Mouse (Mus musculus) midbrain, embryonic 14.5 days (tissue): ENCODE data around the gene Zfp91. TPM values are rescaled to one million over a fixed set of nuclear protein-coding genes. Genes with fewer than 3 reads are reported as not detected.

Experiments used
- ATAC-seq: fragments of 200-750 bp; cut with Nextera tagmentation; 2 replicates; pipeline ENCODE4 v1.8.0; 2017; ENCODE audit warnings: moderate number of reproducible peaks, moderate library complexity; ENCODE audit not compliant: low FRiP score, low TSS enrichment
- DNase-seq: peaks from one replicate; pipeline ENCODE4 v3.0.0-alpha.2; 2015
- H3K27ac ChIP-seq: fragments of 300-500 bp; sonication (generic); replicated peaks from 2 replicates; pipeline ENCODE4 v1.5.1; 2014; ENCODE audit warnings: mild to moderate bottlenecking, low read depth, low read length, moderate library complexity
- H3K27me3 ChIP-seq: fragments of 300-500 bp; sonication (generic); 2 replicates; pipeline ENCODE4 v1.6.1; 2014; ENCODE audit warnings: low read length, control low read depth, mixed read lengths; ENCODE audit not compliant: control insufficient read depth, insufficient read depth
- H3K36me3 ChIP-seq: fragments of 300-500 bp; sonication (generic); 2 replicates; pipeline ENCODE4 v1.6.1; 2014; ENCODE audit warnings: low read length, control low read depth; ENCODE audit not compliant: control insufficient read depth, insufficient read depth
- H3K4me1 ChIP-seq: fragments of 300-500 bp; sonication (generic); 2 replicates; pipeline ENCODE4 v1.6.1; 2014; ENCODE audit warnings: mild to moderate bottlenecking, antibody characterized with exemption, low read length, control low read depth; ENCODE audit not compliant: control insufficient read depth, insufficient read depth
- H3K4me2 ChIP-seq: fragments of 300-500 bp; sonication (generic); 2 replicates; pipeline ENCODE4 v1.6.1; 2014; ENCODE audit warnings: mild to moderate bottlenecking, low read length, moderate library complexity
- H3K4me3 ChIP-seq: fragments of 300-500 bp; sonication (generic); replicated peaks from 2 replicates; pipeline ENCODE4 v1.5.1; 2014; ENCODE audit warnings: low read depth, low read length
- H3K9ac ChIP-seq: fragments of 300-500 bp; sonication (generic); replicated peaks from 2 replicates; pipeline ENCODE4 v1.6.1; 2014; ENCODE audit warnings: mild to moderate bottlenecking, low read length, moderate library complexity
- H3K9me3 ChIP-seq: fragments of 300-500 bp; sonication (generic); 2 replicates; pipeline ENCODE4 v1.6.1; 2016; ENCODE audit warnings: low read length, control low read depth, mixed read lengths; ENCODE audit not compliant: control insufficient read depth
- WGBS: fragments of 180-500 bp; shearing (Covaris S2); extraction: QIAGEN DNeasy Blood & Tissue Kit; methylation state at CpG from one replicate; pipeline ENCODE4 v1.1.7; 2014; 5-methylcytosine and 5-hydroxymethylcytosine counted together
- polyA plus RNA-seq: library from polyadenylated mRNA; unstranded; fragments of >200 nt; fragmentation: Nextera tagmentation; extraction: Ambion mirVana; gene quantifications from 2 replicates; pipeline ENCODE4 v1.2.1, GENCODE M21; 2014

The Zfp91 gene
- 10.6 and 15.3 TPM in 2 replicates for polyA plus RNA-seq

DNA sequence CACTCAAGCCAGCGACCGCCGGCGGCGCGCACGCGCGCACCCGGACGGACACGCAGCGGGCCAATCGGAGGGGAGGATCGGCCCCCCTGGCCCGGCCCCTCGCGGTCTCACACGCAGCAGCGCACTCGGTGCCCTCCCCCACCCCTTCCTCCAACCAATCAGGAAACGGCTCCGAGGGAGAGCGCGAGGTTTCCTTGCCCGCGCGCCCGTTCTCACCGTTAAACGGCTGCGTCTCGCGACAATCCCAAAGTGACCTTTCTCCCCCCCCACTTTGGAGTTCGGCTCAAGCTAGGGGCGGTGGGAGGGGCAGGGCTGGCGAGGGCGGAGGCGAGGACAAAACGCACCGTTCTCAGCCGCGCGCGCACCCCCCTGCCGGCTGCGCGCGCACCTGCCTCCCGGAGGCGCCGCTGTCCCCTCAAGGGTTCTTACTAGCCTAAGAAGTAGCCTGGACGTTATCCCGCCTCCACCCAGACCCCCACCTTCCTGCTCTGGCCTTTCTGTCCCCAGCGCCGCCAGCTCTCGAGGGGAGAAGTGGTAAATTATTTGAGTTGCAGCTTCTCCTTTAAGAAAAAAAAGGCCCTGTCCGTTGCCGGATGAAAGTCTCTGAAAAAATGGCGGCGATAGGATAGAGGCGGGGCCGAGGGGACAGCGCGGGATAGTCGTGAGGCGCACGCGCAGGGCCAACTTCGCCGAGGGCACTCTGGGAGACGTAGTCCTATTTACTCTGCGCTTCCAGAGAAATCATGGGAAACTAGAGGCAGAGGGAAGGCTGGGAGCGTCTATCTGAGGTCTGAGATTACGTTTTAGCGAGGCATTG is at the start of gene Zfp91, which contains the start of gene Lpxn:
Gene Zfp91, minus strand, starts transcription at position 616 of the 817 bp plus-strand sequence.
Gene Lpxn, plus strand, starts transcription at position 683 of the 817 bp plus-strand sequence.
- ATAC-seq, result peak; percentile 93
- H3K27me3 ChIP-seq, result no peaks in the 10 kb centered on the region
- peak within 1 kb of the TSS; percentile 84 for H3K4me3 ChIP-seq
- peak within 1 kb of the TSS; percentile 99 for H3K27ac ChIP-seq
- H3K4me2 ChIP-seq, result peak within 1 kb of the TSS; percentile 86
- no peaks in the 10 kb centered on the region for H3K9me3 ChIP-seq
- H3K36me3 ChIP-seq, result no peaks in the 10 kb centered on the region
- peak; percentile 99 for DNase-seq
- peaks cover 17% of the 10 kb centered on the region for H3K4me1 ChIP-seq
- WGBS, result under 1% methylated on average over 58 of the region's 76 CpGs
- H3K9ac ChIP-seq, result peak within 1 kb of the TSS; percentile 97

DNA sequence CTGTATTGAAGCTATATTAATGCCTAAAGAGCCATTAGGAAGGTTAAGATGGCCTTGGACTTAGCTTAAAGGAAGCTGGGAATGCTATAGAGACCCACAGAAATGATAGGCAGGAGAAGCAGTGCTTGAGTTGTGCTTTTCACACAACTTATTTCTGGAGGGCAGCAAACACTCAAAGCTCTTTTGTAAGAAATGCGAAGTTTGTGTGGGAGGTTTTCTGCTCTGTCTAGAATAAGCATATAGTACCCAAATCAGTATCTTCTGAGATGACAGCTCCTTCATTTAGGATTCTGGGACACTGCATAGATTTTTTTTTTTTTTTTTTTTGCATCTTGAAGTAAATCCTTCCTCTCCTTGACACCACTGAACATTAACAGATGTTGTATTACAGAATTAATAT is 42.6 kb upstream of the Zfp91 start:
- Histone ChIP-seq H3K4me1 (no peaks in the 10 kb centered on the region), H3K4me2 (no peak overlapping the region), H3K36me3 (no peaks in the 10 kb centered on the region), H3K27me3 (no peaks in the 10 kb centered on the region), H3K9ac (no peak overlapping the region), H3K4me3 (no peak overlapping the region), H3K27ac (no peak overlapping the region), H3K9me3 (no peaks in the 10 kb centered on the region)
- no peak for DNase-seq
- no peak for ATAC-seq
- 81% methylated on average over 1 of the region's 1 CpGs for WGBS

DNA sequence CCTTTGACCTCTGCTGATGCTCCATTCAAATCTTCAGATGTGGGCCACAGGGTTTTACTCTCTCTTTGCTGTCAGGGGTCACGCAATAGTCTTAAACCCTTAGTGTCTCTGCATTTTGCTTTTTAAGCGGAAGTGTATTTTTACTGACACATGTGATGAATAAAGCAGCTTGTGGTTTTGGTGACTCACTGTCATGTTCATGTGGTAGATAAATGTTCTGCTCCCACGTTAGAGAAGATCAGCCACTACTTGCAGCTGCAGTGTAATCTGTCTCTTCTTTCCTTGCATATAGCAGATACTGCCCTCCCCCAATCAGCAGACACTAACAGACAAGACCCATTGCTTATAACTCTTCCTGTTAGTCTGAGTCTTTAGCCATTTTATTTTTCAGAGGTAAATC is 37.7 kb upstream of the Zfp91 start:
- no peak overlapping the region for H3K9ac ChIP-seq
- no peak for DNase-seq
- H3K9me3 ChIP-seq, result no peaks in the 10 kb centered on the region
- WGBS, result 86% methylated on average over 3 of the region's 3 CpGs
- no peak overlapping the region for H3K4me2 ChIP-seq
- no peak overlapping the region for H3K4me3 ChIP-seq
- H3K4me1 ChIP-seq, result no peaks in the 10 kb centered on the region
- ATAC-seq, result no peak
- H3K27ac ChIP-seq, result no peak overlapping the region
- H3K36me3 ChIP-seq, result no peaks in the 10 kb centered on the region
- H3K27me3 ChIP-seq, result no peaks in the 10 kb centered on the region

DNA sequence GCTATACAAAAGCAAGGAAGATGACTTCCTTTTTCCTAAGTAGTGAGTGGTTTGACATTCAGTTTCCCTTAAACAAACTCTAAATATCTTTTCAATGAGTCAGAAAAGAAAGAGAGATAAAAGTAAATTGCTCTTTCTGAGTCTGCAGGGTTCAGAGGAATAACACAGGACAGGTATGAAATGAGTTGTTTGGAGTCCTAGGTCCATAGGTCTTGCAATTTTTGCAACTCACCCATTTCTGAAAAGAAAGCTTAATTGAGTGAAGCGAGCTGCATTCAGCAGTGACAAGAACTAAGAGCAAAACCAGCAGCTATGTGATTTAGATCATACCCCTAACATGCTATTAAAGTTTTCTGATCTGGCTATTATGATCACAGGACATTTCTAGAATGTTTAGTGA is 35.6 kb upstream of the Zfp91 start:
- WGBS, result 58% methylated on average over 1 of the region's 1 CpGs
- H3K9ac ChIP-seq, result no peak overlapping the region

DNA sequence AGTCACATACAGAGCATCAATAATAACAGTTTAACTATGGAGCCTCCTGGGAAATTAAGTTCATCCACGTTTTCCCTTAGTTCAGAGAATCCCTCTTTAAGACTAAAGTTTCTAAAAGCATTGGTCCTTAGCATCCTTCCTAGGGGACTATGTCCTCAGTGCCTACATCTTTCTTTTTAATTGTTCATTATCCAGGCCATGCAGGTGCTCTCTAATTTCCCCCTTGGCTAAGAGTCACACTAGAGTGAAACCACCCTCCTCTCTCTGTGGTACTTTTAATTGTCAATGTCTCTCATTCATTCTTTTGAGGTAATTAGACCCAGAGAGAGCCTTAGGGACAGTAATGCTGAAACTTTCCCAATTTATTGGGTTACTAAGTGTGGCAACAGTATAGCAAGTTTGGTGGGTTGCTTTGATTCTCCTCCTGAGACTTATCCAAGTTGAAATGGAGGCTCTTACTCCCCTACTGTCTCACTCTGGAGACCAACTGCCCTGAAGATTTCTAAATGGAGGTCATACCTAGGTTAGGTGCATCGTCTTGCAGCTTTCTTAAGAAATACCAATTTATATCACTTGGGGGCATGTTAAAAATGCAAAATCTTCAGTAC is 35.0 kb upstream of the Zfp91 start:
- Histone ChIP-seq H3K36me3 (no peaks in the 10 kb centered on the region), H3K4me1 (no peaks in the 10 kb centered on the region), H3K4me3 (no peak overlapping the region), H3K4me2 (no peak overlapping the region), H3K9ac (no peak overlapping the region), H3K27ac (no peak overlapping the region), H3K27me3 (no peaks in the 10 kb centered on the region), H3K9me3 (no peaks in the 10 kb centered on the region)
- 73% methylated on average over 2 of the region's 2 CpGs for WGBS
- no peak for ATAC-seq
- no peak for DNase-seq

More for the DNA sequence above, 35.6 kb upstream of the Zfp91 start:
- no peak for DNase-seq
- ATAC-seq, result no peak
- no peak overlapping the region for H3K27ac ChIP-seq
- H3K9me3 ChIP-seq, result no peaks in the 10 kb centered on the region
- H3K27me3 ChIP-seq, result no peaks in the 10 kb centered on the region
- H3K4me3 ChIP-seq, result no peak overlapping the region
- H3K4me2 ChIP-seq, result no peak overlapping the region
- no peaks in the 10 kb centered on the region for H3K36me3 ChIP-seq
- H3K4me1 ChIP-seq, result no peaks in the 10 kb centered on the region

DNA sequence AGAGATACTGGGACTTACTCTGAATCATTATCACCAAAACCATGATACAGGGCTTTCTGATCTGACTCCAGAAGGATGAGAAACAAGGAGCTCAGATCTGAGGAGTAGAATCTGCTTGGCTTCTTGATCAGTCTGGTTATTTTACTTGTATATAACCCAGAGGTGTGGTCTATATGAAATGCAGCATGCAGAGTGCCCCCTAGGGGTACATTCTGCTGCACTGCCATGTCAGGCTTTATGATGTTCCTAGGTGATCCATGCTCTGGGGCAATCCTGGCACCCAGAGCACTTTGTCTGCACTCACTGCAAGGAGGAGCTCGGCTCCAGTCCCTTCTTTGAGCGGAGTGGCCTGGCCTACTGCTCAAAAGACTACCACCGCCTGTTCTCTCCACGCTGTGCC is 28.6 kb upstream of the Zfp91 start:
- 78% methylated on average over 4 of the region's 4 CpGs for WGBS
- no peak overlapping the region for H3K4me2 ChIP-seq
- no peaks in the 10 kb centered on the region for H3K27me3 ChIP-seq
- DNase-seq, result peak; percentile 4
- no peaks in the 10 kb centered on the region for H3K4me1 ChIP-seq
- H3K36me3 ChIP-seq, result no peaks in the 10 kb centered on the region
- H3K9ac ChIP-seq, result no peak overlapping the region
- no peaks in the 10 kb centered on the region for H3K9me3 ChIP-seq
- no peak overlapping the region for H3K4me3 ChIP-seq
- no peak overlapping the region for H3K27ac ChIP-seq
- ATAC-seq, result no peak

DNA sequence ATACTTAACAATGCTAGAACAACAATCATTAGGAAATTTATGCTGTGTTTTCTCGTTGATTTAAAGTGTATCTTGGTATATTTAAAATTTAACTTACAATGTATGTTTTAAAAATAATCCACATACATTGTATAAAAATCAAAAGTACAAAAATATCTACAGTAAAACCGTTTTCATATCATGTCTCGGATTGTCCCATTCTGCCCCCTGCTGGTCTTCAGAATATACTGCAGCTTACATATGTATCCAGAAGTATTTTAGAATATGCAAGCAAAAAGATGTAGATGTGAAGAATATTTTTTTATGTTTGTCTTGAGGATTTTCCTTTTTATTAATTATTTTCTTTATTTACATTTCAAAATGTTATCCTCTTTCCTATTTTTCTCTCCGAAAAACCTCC is 24.5 kb upstream of the Zfp91 start:
- Histone ChIP-seq H3K27ac (no peak overlapping the region), H3K4me2 (no peak overlapping the region), H3K4me1 (no peaks in the 10 kb centered on the region), H3K9ac (no peak overlapping the region), H3K4me3 (no peak overlapping the region), H3K27me3 (no peaks in the 10 kb centered on the region), H3K9me3 (no peaks in the 10 kb centered on the region), H3K36me3 (no peaks in the 10 kb centered on the region)
- 42% methylated on average over 4 of the region's 4 CpGs for WGBS
- DNase-seq (peak; percentile 75), ATAC-seq (no peak)

DNA sequence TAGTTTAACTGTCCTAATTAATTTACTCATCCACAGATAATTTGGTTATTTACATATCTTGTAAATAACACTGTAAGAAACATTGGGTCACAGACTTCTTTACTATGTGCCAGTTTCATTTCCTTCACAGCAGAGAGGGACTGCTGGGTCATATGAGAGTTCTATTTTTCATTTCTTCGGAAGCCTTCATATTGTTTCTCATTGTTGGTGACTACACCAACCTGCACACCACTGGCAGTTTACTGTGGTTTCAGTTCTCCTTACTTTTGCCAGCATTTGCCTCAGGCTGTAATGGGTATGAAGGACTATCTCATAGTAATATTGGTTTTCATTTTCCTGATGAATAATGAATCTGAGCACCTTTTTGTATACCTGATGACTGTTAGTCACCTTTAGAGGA is 22.6 kb upstream of the Zfp91 start:
- 94% methylated on average over 1 of the region's 1 CpGs for WGBS
- Histone ChIP-seq H3K36me3 (no peaks in the 10 kb centered on the region), H3K4me1 (no peaks in the 10 kb centered on the region), H3K27ac (no peak overlapping the region), H3K9me3 (no peaks in the 10 kb centered on the region), H3K27me3 (no peaks in the 10 kb centered on the region), H3K9ac (no peak overlapping the region), H3K4me2 (no peak overlapping the region), H3K4me3 (no peak overlapping the region)
- no peak for DNase-seq
- ATAC-seq, result no peak

DNA sequence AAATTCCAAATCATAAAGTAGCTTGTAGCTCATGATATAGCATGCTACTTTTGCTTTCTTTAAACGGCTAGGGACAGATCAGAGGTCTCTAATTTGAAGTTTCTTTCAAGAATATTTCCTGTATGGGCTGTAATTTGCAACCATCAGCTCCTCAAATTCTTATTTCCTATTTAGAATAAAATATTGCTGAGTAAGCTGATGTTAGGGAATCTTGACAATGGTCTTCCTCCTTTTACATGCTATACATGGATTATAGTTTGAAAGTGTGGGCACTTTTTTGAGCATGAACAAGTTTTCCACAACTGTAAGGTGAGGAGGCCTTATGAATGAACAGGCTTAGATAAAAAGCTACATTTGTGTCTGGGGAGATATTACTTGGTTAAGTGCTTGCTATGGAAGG is 18.0 kb upstream of the Zfp91 start:
- no peaks in the 10 kb centered on the region for H3K36me3 ChIP-seq
- no peak for ATAC-seq
- no peak overlapping the region for H3K9ac ChIP-seq
- DNase-seq, result no peak
- no peak overlapping the region for H3K4me2 ChIP-seq
- no peaks in the 10 kb centered on the region for H3K27me3 ChIP-seq
- no peak overlapping the region for H3K4me3 ChIP-seq
- H3K27ac ChIP-seq, result no peak overlapping the region
- WGBS, result 80% methylated on average over 1 of the region's 1 CpGs
- no peaks in the 10 kb centered on the region for H3K9me3 ChIP-seq
- H3K4me1 ChIP-seq, result no peaks in the 10 kb centered on the region
